Mouse (Mus musculus): ENCODE results near the gene Arhgap23.

DNA sequence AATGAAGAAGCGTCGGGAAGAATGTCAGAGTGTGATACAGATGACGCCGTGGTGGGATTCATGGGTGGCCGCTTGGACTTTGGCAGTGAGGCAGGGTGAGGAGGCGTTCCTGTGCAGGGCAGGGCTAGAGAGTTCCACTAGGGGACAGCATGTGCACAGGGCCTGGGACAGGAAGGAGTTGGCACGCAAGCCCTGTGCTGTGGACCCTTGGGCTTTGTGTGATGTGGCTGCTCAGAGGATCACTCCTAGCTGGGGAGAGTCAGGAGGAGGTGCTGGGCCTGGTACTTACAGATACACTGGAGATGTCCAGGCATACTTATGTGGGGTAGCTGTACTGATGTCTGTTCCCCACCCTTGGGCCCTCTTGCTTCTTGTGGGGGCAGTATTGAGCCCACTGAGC is 54.5 kb downstream of the Arhgap23 start:
- TF ChIP-seq POLR2A (IDR thresholded peaks at IDR 0.05; ENCODE audit: control insufficient read depth, low read depth, low read length) (no peak), CTCF (IDR thresholded peaks at IDR 0.05; ENCODE audit: control insufficient read depth, insufficient read depth, insufficient replicate concordance, low read depth, low read length) (no peak; the same call in 1 of the 2 replicates)
